Mouse (Mus musculus) T-helper 1 cell (primary cell): ENCODE data around the gene Myl3.

Source experiments
- in situ Hi-C: fragments of 300-600 bp; cut with MboI, MseI; formaldehyde crosslinking; loops from one replicate; pipeline ENCODE4 v1.15.1; 2025; ENCODE audit warnings: high pct_unique_total_duplicates

The Myl3 gene

GRCm38 (mm10) chr9:110729841-110730240, 11.8 kb upstream of the Myl3 start:
- in situ Hi-C loops: loop anchor here (5.0 kb wide), 1 partner anchor 47 kb away; no protein-coding TSS in a partner anchor

- in situ Hi-C loops: no loop called here
These were observed 9.8 kb upstream of the Myl3 start for GRCm38 (mm10) chr9:110731859-110732258.

- in situ Hi-C loops: no loop called here
These were observed 9.0 kb upstream of the Myl3 start for GRCm38 (mm10) chr9:110732623-110733022.

GRCm38 (mm10) chr9:110733102-110733501, 8.6 kb upstream of the Myl3 start:
- in situ Hi-C loops: no loop called here

GRCm38 (mm10) chr9:110734154-110734553, 7.5 kb upstream of the Myl3 start:
- in situ Hi-C loops: no loop called here

- in situ Hi-C loops: no loop called here
These were observed 5.3 kb upstream of the Myl3 start for GRCm38 (mm10) chr9:110736362-110736761.

GRCm38 (mm10) chr9:110738054-110738453, 3.6 kb upstream of the Myl3 start:
- in situ Hi-C loops: no loop called here

GRCm38 (mm10) chr9:110739961-110740360, 1.7 kb upstream of the Myl3 start:
- in situ Hi-C loops: no loop called here

- in situ Hi-C loops: no loop called here
These were observed 762 bp downstream of the Myl3 start for GRCm38 (mm10) chr9:110742295-110742950.

- in situ Hi-C loops: no loop called here
These were observed 1.3 kb downstream of the Myl3 start for GRCm38 (mm10) chr9:110742951-110743455.

- in situ Hi-C loops: no loop called here
These were observed 2.0 kb downstream of the Myl3 start for GRCm38 (mm10) chr9:110743456-110744323.

GRCm38 (mm10) chr9:110745752-110746151, 4.1 kb downstream of the Myl3 start:
- in situ Hi-C loops: no loop called here

GRCm38 (mm10) chr9:110746238-110746637, 4.6 kb downstream of the Myl3 start:
- in situ Hi-C loops: no loop called here

GRCm38 (mm10) chr9:110746961-110747360, 5.3 kb downstream of the Myl3 start, which contains the start of gene Pth1r:
TSS of gene Pth1r (minus strand) at chr9:110747145.
- in situ Hi-C loops: no loop called here

GRCm38 (mm10) chr9:110748451-110748850, 6.8 kb downstream of the Myl3 start:
- in situ Hi-C loops: no loop called here

GRCm38 (mm10) chr9:110750404-110751187, 8.9 kb downstream of the Myl3 start:
- in situ Hi-C loops: no loop called here

GRCm38 (mm10) chr9:110751412-110751811, 9.8 kb downstream of the Myl3 start:
- in situ Hi-C loops: no loop called here

- in situ Hi-C loops: no loop called here
These were observed 11.3 kb downstream of the Myl3 start for GRCm38 (mm10) chr9:110752917-110753435.

- in situ Hi-C loops: no loop called here
These were observed 12.1 kb downstream of the Myl3 start for GRCm38 (mm10) chr9:110753773-110754172.

GRCm38 (mm10) chr9:110757816-110758215, 16.2 kb downstream of the Myl3 start:
- in situ Hi-C loops: no loop called here

- in situ Hi-C loops: no loop called here
These were observed 16.9 kb downstream of the Myl3 start for GRCm38 (mm10) chr9:110758605-110759004.

GRCm38 (mm10) chr9:110759265-110759664, 17.6 kb downstream of the Myl3 start:
- in situ Hi-C loops: no loop called here
